Mouse (Mus musculus): Measurements from ENCODE around the gene Mcoln2.

Mcoln2 gene

GRCm38 (mm10) chr3:146225061-146225761 is 75.6 kb downstream of the Mcoln2 start:
- DNase-seq (ENCODE audit: low spot score in 2 of 2) = no peak

GRCm38 (mm10) chr3:146227427-146227826 is 77.8 kb downstream of the Mcoln2 start:
- DNase-seq (ENCODE audit: low spot score in 2 of 2) = no peak

- no peak for DNase-seq (ENCODE audit: low spot score in 2 of 2)
These were observed 79.1 kb downstream of the Mcoln2 start for GRCm38 (mm10) chr3:146228559-146229310.

GRCm38 (mm10) chr3:146232708-146233107 is 83.1 kb downstream of the Mcoln2 start:
- DNase-seq (ENCODE audit: low spot score in 2 of 2) = no peak

- DNase-seq (ENCODE audit: low spot score in 2 of 2) = no peak
These were observed 84.1 kb downstream of the Mcoln2 start for GRCm38 (mm10) chr3:146233741-146234140.

- no peak for DNase-seq (ENCODE audit: low spot score in 2 of 2)
These were observed 84.9 kb downstream of the Mcoln2 start for GRCm38 (mm10) chr3:146234530-146234929.

- no peak for DNase-seq (ENCODE audit: low spot score in 2 of 2)
These were observed 86.6 kb downstream of the Mcoln2 start for GRCm38 (mm10) chr3:146236280-146236679.

GRCm38 (mm10) chr3:146237676-146238075 is 88.0 kb downstream of the Mcoln2 start:
- DNase-seq (ENCODE audit: low spot score in 2 of 2) = no peak

- DNase-seq (ENCODE audit: low spot score in 2 of 2) = no peak
These were observed 95.0 kb downstream of the Mcoln2 start for GRCm38 (mm10) chr3:146244630-146245029.
